Mouse (Mus musculus): ENCODE measurements around the gene Tmem206. TPM values are rescaled to one million over a fixed set of nuclear protein-coding genes. Genes with fewer than 3 reads are reported as not detected.

Gene Tmem206
- polyA plus RNA-seq, 1 experiment, result 3.4 TPM

- Histone ChIP-seq H3K27me3 (replicated peaks) (peaks cover 67% of the 10 kb centered on the region), H3K4me1 (peaks cover 43% of the 10 kb centered on the region)
- TF ChIP-seq GATA1 (IDR thresholded peaks at IDR 0.05; ENCODE audit: borderline replicate concordance, low read length) (no peak), FLI1 (IDR thresholded peaks at IDR 0.05; ENCODE audit: low read length) (no peak)
Observed at GRCm38 (mm10) chr1:191292348-191292747, 33.4 kb upstream of the Tmem206 start.

GRCm38 (mm10) chr1:191293051-191293450, 32.7 kb upstream of the Tmem206 start:
- H3K27me3 ChIP-seq (replicated peaks), result peaks cover 65% of the 10 kb centered on the region
- H3K36me3 ChIP-seq (replicated peaks; ENCODE audit: low read length), result no peaks in the 10 kb centered on the region
- H3K4me1 ChIP-seq, result peaks cover 39% of the 10 kb centered on the region
- H3K9me3 ChIP-seq, result peaks cover 4% of the 10 kb centered on the region; the same call in 1 of the 2 replicates
- TF ChIP-seq GATA1 (IDR thresholded peaks at IDR 0.05; ENCODE audit: borderline replicate concordance, low read length), result no peak
- no peak overlapping the region for H3K4me3 ChIP-seq (replicated peaks)

More at GRCm38 (mm10) chr1:191292348-191292747, 33.4 kb upstream of the Tmem206 start:
- Histone ChIP-seq H3K4me3 (replicated peaks) (no peak overlapping the region), H3K9me3 (peaks cover 4% of the 10 kb centered on the region; the same call in 1 of the 2 replicates), H3K36me3 (replicated peaks; ENCODE audit: low read length) (no peaks in the 10 kb centered on the region)

DNA sequence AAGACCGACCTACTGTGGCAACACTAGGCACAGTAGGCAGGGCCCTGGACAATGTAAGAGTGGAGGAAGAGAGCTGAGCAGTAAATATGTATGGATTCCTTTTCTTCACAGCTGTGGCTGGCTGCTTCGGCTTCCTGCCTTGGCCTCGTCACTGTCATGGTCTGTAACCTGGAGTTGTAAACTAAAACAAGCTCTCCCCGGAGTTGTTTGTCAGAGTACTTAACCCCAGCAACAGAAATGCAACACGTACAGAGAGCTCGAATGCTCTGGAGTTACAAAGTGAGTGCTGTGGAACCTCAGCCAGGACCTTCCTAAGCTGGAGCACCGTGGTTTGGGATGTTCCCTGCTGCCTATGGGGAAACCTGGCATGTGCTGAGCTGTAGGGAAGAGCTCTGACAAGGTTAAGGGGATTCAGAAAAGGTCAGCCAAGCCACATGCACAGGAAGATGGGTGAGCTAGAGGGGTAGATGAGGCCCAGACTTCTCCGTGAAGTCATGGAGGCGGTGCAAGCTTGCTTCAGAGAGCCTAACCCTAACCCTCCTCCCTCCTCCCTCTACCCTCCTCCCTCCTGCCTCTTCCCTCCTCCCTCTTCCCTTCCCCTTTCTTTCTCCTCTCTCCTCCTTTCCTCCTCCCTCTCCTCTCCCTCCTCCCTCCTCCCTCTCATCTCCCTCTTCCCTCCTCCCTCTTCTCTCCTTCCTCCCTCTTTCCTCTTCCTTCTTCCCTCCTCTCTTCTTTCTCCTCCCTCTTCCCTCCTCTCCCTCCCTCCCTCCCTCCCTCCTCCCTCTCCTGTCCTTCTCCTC, 31.5 kb upstream of the Tmem206 start:
- Histone ChIP-seq H3K27me3 (replicated peaks) (peaks cover 66% of the 10 kb centered on the region), H3K4me3 (replicated peaks) (no peak overlapping the region), H3K9me3 (peaks cover 4% of the 10 kb centered on the region; the same call in 1 of the 2 replicates), H3K36me3 (replicated peaks; ENCODE audit: low read length) (no peaks in the 10 kb centered on the region), H3K4me1 (peaks cover 36% of the 10 kb centered on the region)
- TF ChIP-seq GATA1 (IDR thresholded peaks at IDR 0.05; ENCODE audit: borderline replicate concordance, low read length) (no peak), FLI1 (IDR thresholded peaks at IDR 0.05; ENCODE audit: low read length) (no peak)

- peaks cover 4% of the 10 kb centered on the region; the same call in 1 of the 2 replicates for H3K9me3 ChIP-seq
- no peak overlapping the region for H3K4me3 ChIP-seq (replicated peaks)
- H3K27me3 ChIP-seq (replicated peaks), result peaks cover 61% of the 10 kb centered on the region
- H3K4me1 ChIP-seq, result peaks cover 33% of the 10 kb centered on the region
- TF ChIP-seq FLI1 (IDR thresholded peaks at IDR 0.05; ENCODE audit: low read length), result no peak
- TF ChIP-seq GATA1 (IDR thresholded peaks at IDR 0.05; ENCODE audit: borderline replicate concordance, low read length), result no peak
- no peaks in the 10 kb centered on the region for H3K36me3 ChIP-seq (replicated peaks; ENCODE audit: low read length)
Observed at GRCm38 (mm10) chr1:191295784-191296183, 29.9 kb upstream of the Tmem206 start.

- no peak overlapping the region for H3K4me3 ChIP-seq (replicated peaks)
- peaks cover 4% of the 10 kb centered on the region; the same call in 1 of the 2 replicates for H3K9me3 ChIP-seq
- H3K27me3 ChIP-seq (replicated peaks), result peaks cover 58% of the 10 kb centered on the region
- H3K36me3 ChIP-seq (replicated peaks; ENCODE audit: low read length), result no peaks in the 10 kb centered on the region
- no peak for TF ChIP-seq GATA1 (IDR thresholded peaks at IDR 0.05; ENCODE audit: borderline replicate concordance, low read length)
- no peak for TF ChIP-seq FLI1 (IDR thresholded peaks at IDR 0.05; ENCODE audit: low read length)
- peaks cover 33% of the 10 kb centered on the region for H3K4me1 ChIP-seq
Observed at GRCm38 (mm10) chr1:191296445-191296844, 29.3 kb upstream of the Tmem206 start.

DNA sequence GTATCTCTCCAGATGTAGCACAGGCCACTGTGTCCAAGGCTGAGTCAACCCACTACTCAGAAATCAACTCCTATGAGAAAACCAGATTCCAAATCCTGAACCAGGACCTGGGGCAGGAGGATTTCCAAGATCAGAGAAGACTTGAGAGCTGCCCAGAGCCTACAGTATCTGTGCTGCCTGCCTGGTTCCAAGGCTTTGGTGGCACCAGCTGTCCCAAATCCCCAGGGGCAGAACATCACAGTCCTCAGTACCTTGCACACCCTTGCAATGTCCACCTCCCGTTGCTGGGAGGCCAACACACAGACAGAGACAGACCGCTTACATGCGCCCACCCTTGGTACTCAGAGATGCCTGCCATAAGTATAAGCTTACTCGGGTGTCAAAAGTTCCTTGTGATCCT, 27.4 kb upstream of the Tmem206 start:
- no peak overlapping the region for H3K4me3 ChIP-seq (replicated peaks)

GRCm38 (mm10) chr1:191299215-191299942, 26.3 kb upstream of the Tmem206 start:
- peaks cover 20% of the 10 kb centered on the region for H3K4me1 ChIP-seq
- H3K4me3 ChIP-seq (replicated peaks), result no peak overlapping the region
- peaks cover 4% of the 10 kb centered on the region; the same call in 1 of the 2 replicates for H3K9me3 ChIP-seq
- TF ChIP-seq GATA1 (IDR thresholded peaks at IDR 0.05; ENCODE audit: borderline replicate concordance, low read length) (no peak), FLI1 (IDR thresholded peaks at IDR 0.05; ENCODE audit: low read length) (no peak)
- no peaks in the 10 kb centered on the region for H3K36me3 ChIP-seq (replicated peaks; ENCODE audit: low read length)
- peaks cover 55% of the 10 kb centered on the region for H3K27me3 ChIP-seq (replicated peaks)

More for the DNA sequence above, 27.4 kb upstream of the Tmem206 start:
- Histone ChIP-seq H3K36me3 (replicated peaks; ENCODE audit: low read length) (no peaks in the 10 kb centered on the region), H3K9me3 (peaks cover 4% of the 10 kb centered on the region; the same call in 1 of the 2 replicates), H3K4me1 (peaks cover 26% of the 10 kb centered on the region), H3K27me3 (replicated peaks) (peaks cover 60% of the 10 kb centered on the region)
- no peak for TF ChIP-seq GATA1 (IDR thresholded peaks at IDR 0.05; ENCODE audit: borderline replicate concordance, low read length)
- no peak for TF ChIP-seq FLI1 (IDR thresholded peaks at IDR 0.05; ENCODE audit: low read length)

DNA sequence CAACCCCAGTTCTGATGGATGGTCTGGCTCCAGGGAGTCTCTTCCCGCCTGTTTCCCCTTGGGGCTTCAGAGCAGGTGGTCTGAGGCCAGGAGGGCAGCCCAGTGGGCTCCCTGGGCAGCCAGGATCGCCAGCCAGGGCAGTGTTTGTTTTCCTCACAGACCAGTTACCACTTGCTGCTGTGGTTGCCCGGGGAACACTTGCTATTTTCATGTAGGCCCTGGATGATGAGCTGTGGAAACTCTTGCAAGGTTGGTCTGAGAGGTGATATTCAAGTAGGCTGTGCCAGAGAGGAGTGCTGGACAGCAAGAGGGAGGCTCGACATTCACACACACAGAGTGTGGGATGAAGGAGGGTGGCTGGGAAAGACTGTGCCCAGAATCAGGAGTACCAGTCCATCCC, 23.8 kb upstream of the Tmem206 start:
- peaks cover 45% of the 10 kb centered on the region for H3K27me3 ChIP-seq (replicated peaks)
- H3K36me3 ChIP-seq (replicated peaks; ENCODE audit: low read length), result peaks cover 6% of the 10 kb centered on the region
- TF ChIP-seq GATA1 (IDR thresholded peaks at IDR 0.05; ENCODE audit: borderline replicate concordance, low read length) (no peak), FLI1 (IDR thresholded peaks at IDR 0.05; ENCODE audit: low read length) (no peak)
- no peaks in the 10 kb centered on the region for H3K9me3 ChIP-seq
- no peak overlapping the region for H3K4me3 ChIP-seq (replicated peaks)
- H3K4me1 ChIP-seq, result peaks cover 10% of the 10 kb centered on the region

GRCm38 (mm10) chr1:191303736-191304135, 22.0 kb upstream of the Tmem206 start:
- Histone ChIP-seq H3K27me3 (replicated peaks) (peaks cover 34% of the 10 kb centered on the region), H3K4me3 (replicated peaks) (no peak overlapping the region), H3K9me3 (peaks cover 3% of the 10 kb centered on the region), H3K36me3 (replicated peaks; ENCODE audit: low read length) (peaks cover 10% of the 10 kb centered on the region), H3K4me1 (peaks cover 15% of the 10 kb centered on the region)
- TF ChIP-seq GATA1 (IDR thresholded peaks at IDR 0.05; ENCODE audit: borderline replicate concordance, low read length), result no peak
- no peak for TF ChIP-seq FLI1 (IDR thresholded peaks at IDR 0.05; ENCODE audit: low read length)

DNA sequence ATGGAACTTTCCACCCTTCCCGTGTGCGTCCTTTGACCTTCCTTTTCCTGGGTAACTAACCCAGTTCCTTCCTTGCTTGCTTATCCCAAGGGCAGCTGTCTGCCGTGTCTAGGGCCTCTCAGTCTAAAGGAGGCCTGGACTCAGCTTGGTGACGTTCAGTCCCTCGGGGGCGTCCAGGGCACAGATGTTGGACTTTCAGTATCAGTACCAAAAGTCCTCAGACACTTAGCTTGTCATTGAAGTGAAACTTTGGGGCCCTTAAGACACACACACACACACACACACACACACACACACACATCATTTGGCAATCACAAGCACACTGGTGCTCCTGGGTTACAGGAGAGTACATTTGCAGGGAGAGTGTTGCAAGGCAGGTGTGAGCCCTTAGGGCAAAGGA, 21.5 kb upstream of the Tmem206 start:
- H3K36me3 ChIP-seq (replicated peaks; ENCODE audit: low read length), result peaks cover 10% of the 10 kb centered on the region
- H3K4me3 ChIP-seq (replicated peaks), result no peak overlapping the region
- H3K27me3 ChIP-seq (replicated peaks), result peaks cover 29% of the 10 kb centered on the region
- TF ChIP-seq GATA1 (IDR thresholded peaks at IDR 0.05; ENCODE audit: borderline replicate concordance, low read length) (no peak), FLI1 (IDR thresholded peaks at IDR 0.05; ENCODE audit: low read length) (no peak)
- peaks cover 3% of the 10 kb centered on the region for H3K9me3 ChIP-seq
- H3K4me1 ChIP-seq, result peaks cover 12% of the 10 kb centered on the region

Data from megakaryocyte, embryonic 14.5 days (primary cell).